ENCODE assay signal across 14 mouse cellular contexts in genomic region chr13:52362266-52362665, GRCm38 (mm10).
"Had no signal": no experiment of that assay in that cellular context is flagged by ENCODE, and none has a peak within 500 bp of the region (broad histone marks: within the 10 kb centered on the region; RNA-seq: fewer than 3 reads in every experiment).

No protein-coding gene starts in this region.

- H3K9ac ChIP-seq: limb, embryonic 13.5 days; liver, embryonic 13.5 days; lung, embryonic 14.5 days had no signal

- DNase-seq: kidney, postnatal 25 days; layer of hippocampus, adult 9-11 months; liver; liver, embryonic 13.5 days; lung, embryonic 14.5 days; midbrain, embryonic 14.5 days; thymus, adult 18-20 months; thymus, postnatal 36 days had no signal

- H3K4me1 ChIP-seq: limb, embryonic 10.5 days; liver, embryonic 13.5 days had no signal

- H3K27me3 ChIP-seq: limb, embryonic 13.5 days; liver, embryonic 13.5 days had no signal

- H3K4me3 ChIP-seq: layer of hippocampus, adult 2 months; limb, embryonic 10.5 days; limb, embryonic 13.5 days; liver, embryonic 13.5 days had no signal

- H3K4me2 ChIP-seq: limb, embryonic 13.5 days; liver, embryonic 13.5 days; lung, embryonic 14.5 days had no signal

- H3K9me3 ChIP-seq: limb, embryonic 10.5 days; liver, embryonic 13.5 days had no signal

- H3K36me3 ChIP-seq: limb, embryonic 10.5 days; limb, embryonic 13.5 days; liver, embryonic 13.5 days had no signal

- ATAC-seq: lung, postnatal 0 days had no signal

- H3K27ac ChIP-seq: kidney, postnatal 0 days; layer of hippocampus, adult 2 months; limb, embryonic 10.5 days; limb, embryonic 13.5 days; liver, embryonic 13.5 days; macrophage had no signal
